9 mouse cellular contexts compared by ENCODE assay signal in genomic region chr19:24475281-24475680, GRCm38 (mm10). TPM values are rescaled to one million over a fixed set of nuclear protein-coding genes. Genes with fewer than 3 reads are reported as not detected.
DNase-seq lines count a peak whose midpoint lies in the region; ATAC-seq and TF ChIP-seq lines count a peak whose summit lies in the region.
"Had no signal": no experiment of that assay in that cellular context is flagged by ENCODE, and none has a peak within 500 bp of the region (broad histone marks: within the 10 kb centered on the region; RNA-seq: fewer than 3 reads in every experiment).

No protein-coding gene starts in this region.

- no peak for DNase-seq in forebrain, embryonic 10.5 days (ENCODE audit: extremely low spot score, low spot score)
- DNase-seq in forebrain, embryonic 11.5 days (ENCODE audit: low spot score): no peak
- DNase-seq in intestine, embryonic 14.5 days (ENCODE audit: low spot score): no peak
- no peak for DNase-seq in G1E (ENCODE audit: low spot score)
- DNase-seq in frontal cortex, postnatal 10 days (ENCODE audit: low spot score in 2 of 2): no peak
- DNase-seq: gastrocnemius, postnatal 25 days had no signal

- peaks cover 33% of the 10 kb centered on the region for H3K4me1 ChIP-seq in forebrain, embryonic 10.5 days
- peaks cover 2% of the 10 kb centered on the region; the same call in 1 of the 2 replicates for H3K4me1 ChIP-seq in forebrain, embryonic 11.5 days (replicated peaks; ENCODE audit: control insufficient read depth, insufficient read depth, low read length)
- peaks cover 17% of the 10 kb centered on the region; the same call in 1 of the 2 replicates for H3K4me1 ChIP-seq in intestine, embryonic 14.5 days (replicated peaks; ENCODE audit: control insufficient read depth, insufficient read depth, low read length)
- H3K4me1 ChIP-seq in intestine, embryonic 15.5 days (replicated peaks): 0 out of 2 replicates have a peak, but pooled peaks cover 5% of the 10 kb centered on the region
- H3K4me1 ChIP-seq in G1E (ENCODE audit: insufficient read depth, low read depth, low read length): peaks cover 48% of the 10 kb centered on the region
- peaks cover 29% of the 10 kb centered on the region for H3K4me1 ChIP-seq in liver, embryonic 12.5 days

- no peaks in the 10 kb centered on the region for H3K9me3 ChIP-seq in forebrain, embryonic 10.5 days
- H3K9me3 ChIP-seq in forebrain, embryonic 11.5 days (ENCODE audit: control insufficient read depth, low read length): no peaks in the 10 kb centered on the region
- H3K9me3 ChIP-seq in intestine, embryonic 14.5 days (ENCODE audit: control insufficient read depth, low read length): no peaks in the 10 kb centered on the region
- H3K9me3 ChIP-seq in intestine, embryonic 15.5 days: no peaks in the 10 kb centered on the region
- H3K9me3 ChIP-seq in G1E (replicated peaks): no peaks in the 10 kb centered on the region
- no peaks in the 10 kb centered on the region for H3K9me3 ChIP-seq in liver, embryonic 12.5 days (replicated peaks)

- TF ChIP-seq CTCF in G1E (IDR thresholded peaks at IDR 0.05; ENCODE audit: low read depth, low read length): no peak

- peak overlapping the region; percentile 89; the same call in 1 of the 2 replicates for H3K4me3 ChIP-seq in forebrain, embryonic 10.5 days
- H3K4me3 ChIP-seq in forebrain, embryonic 11.5 days (ENCODE audit: low read depth, low read length): no peak overlapping the region
- no peak overlapping the region for H3K4me3 ChIP-seq in intestine, embryonic 14.5 days (ENCODE audit: low read depth, low read length)
- H3K4me3 ChIP-seq in intestine, embryonic 15.5 days (replicated peaks): no peak overlapping the region
- H3K4me3 ChIP-seq in G1E (ENCODE audit: low read depth, low read length): peak overlapping the region; percentile 14; the same call in 1 of the 2 replicates
- H3K4me3 ChIP-seq in liver, embryonic 12.5 days: peak overlapping the region; percentile 37; the same call in 1 of the 2 replicates

- no peaks in the 10 kb centered on the region for H3K27me3 ChIP-seq in forebrain, embryonic 10.5 days (ENCODE audit: poor library complexity, severe bottlenecking)
- no peaks in the 10 kb centered on the region for H3K27me3 ChIP-seq in forebrain, embryonic 11.5 days (ENCODE audit: control insufficient read depth, insufficient read depth, low read length)
- no peaks in the 10 kb centered on the region for H3K27me3 ChIP-seq in intestine, embryonic 14.5 days (replicated peaks; ENCODE audit: control insufficient read depth, insufficient read depth, low read length)
- no peaks in the 10 kb centered on the region for H3K27me3 ChIP-seq in intestine, embryonic 15.5 days (replicated peaks)
- no peaks in the 10 kb centered on the region for H3K27me3 ChIP-seq in G1E (ENCODE audit: insufficient read depth, low read length)
- H3K27me3 ChIP-seq in liver, embryonic 12.5 days (replicated peaks): no peaks in the 10 kb centered on the region

- H3K27ac ChIP-seq in forebrain, embryonic 10.5 days: no peak overlapping the region
- no peak overlapping the region for H3K27ac ChIP-seq in forebrain, embryonic 11.5 days (ENCODE audit: low read depth, low read length)
- H3K27ac ChIP-seq in intestine, embryonic 14.5 days (ENCODE audit: low read depth): no peak overlapping the region
- H3K27ac ChIP-seq in intestine, embryonic 15.5 days: no peak overlapping the region
- no peak overlapping the region for H3K27ac ChIP-seq in liver, embryonic 12.5 days

- WGBS in forebrain, embryonic 10.5 days: 88% methylated on average over 6 of the region's 6 CpGs
- WGBS in forebrain, embryonic 11.5 days: 90% methylated on average over 6 of the region's 6 CpGs
- WGBS in intestine, embryonic 14.5 days: 73% methylated on average over 6 of the region's 6 CpGs
- WGBS in intestine, embryonic 15.5 days: 81% methylated on average over 6 of the region's 6 CpGs
- WGBS in liver, embryonic 12.5 days (ENCODE audit: insufficient replicate concordance): 64% methylated on average over 6 of the region's 6 CpGs

- H3K9ac ChIP-seq in forebrain, embryonic 11.5 days (ENCODE audit: low read length): no peak overlapping the region
- H3K9ac ChIP-seq in intestine, embryonic 14.5 days (ENCODE audit: low read length): no peak overlapping the region
- no peak overlapping the region for H3K9ac ChIP-seq in intestine, embryonic 15.5 days
- H3K9ac ChIP-seq in liver, embryonic 12.5 days: peak overlapping the region; percentile 42; the same call in 1 of the 2 replicates

- no peak overlapping the region for H3K4me2 ChIP-seq in forebrain, embryonic 11.5 days (ENCODE audit: low read depth, low read length, severe bottlenecking)
- H3K4me2 ChIP-seq in intestine, embryonic 14.5 days (ENCODE audit: low read length): peak overlapping the region; percentile 80; the same call in 1 of the 2 replicates
- no peak overlapping the region for H3K4me2 ChIP-seq in intestine, embryonic 15.5 days (replicated peaks)
- H3K4me2 ChIP-seq in liver, embryonic 12.5 days: peak overlapping the region; percentile 93

- H3K36me3 ChIP-seq in forebrain, embryonic 10.5 days (replicated peaks): peaks cover 6% of the 10 kb centered on the region
- H3K36me3 ChIP-seq in forebrain, embryonic 11.5 days (ENCODE audit: control insufficient read depth, insufficient read depth, low read length): no peaks in the 10 kb centered on the region; the same call in 1 of the 2 replicates
- H3K36me3 ChIP-seq in intestine, embryonic 14.5 days (ENCODE audit: control insufficient read depth, insufficient read depth, low read length): 0 out of 2 replicates have a peak, but pooled peaks cover 3% of the 10 kb centered on the region
- no peaks in the 10 kb centered on the region for H3K36me3 ChIP-seq in intestine, embryonic 15.5 days
- peaks cover 56% of the 10 kb centered on the region for H3K36me3 ChIP-seq in G1E (replicated peaks)
- peaks cover 15% of the 10 kb centered on the region for H3K36me3 ChIP-seq in liver, embryonic 12.5 days

- ATAC-seq in forebrain, embryonic 11.5 days (replicated peaks; ENCODE audit: low FRiP score): no peak
- ATAC-seq in intestine, embryonic 14.5 days (replicated peaks; ENCODE audit: low FRiP score, low TSS enrichment, low read depth): no peak
- ATAC-seq in intestine, embryonic 15.5 days: no peak
- no peak for ATAC-seq in G1E (ENCODE audit: extremely low read depth, insufficient number of reproducible peaks, low FRiP score, poor library complexity, severe bottlenecking)
- no peak for ATAC-seq in liver, embryonic 12.5 days
- no peak for ATAC-seq in CD4-positive, CD25-positive, alpha-beta regulatory T cell, adult 4 months

RNA-seq across cellular contexts. Expression of gene Fam122a, which starts 1.9 kb away (rescaled TPM):
- 48.8 and 49.2 TPM in 2 replicates for polyA plus RNA-seq in forebrain, embryonic 10.5 days (2016; fragmentation: Nextera tagmentation; extraction: Ambion mirVana)
- 47.4 and 58.6 TPM in 2 replicates for polyA plus RNA-seq in forebrain, embryonic 11.5 days (2014; fragmentation: Nextera tagmentation; extraction: Ambion mirVana)
- polyA plus RNA-seq in intestine, embryonic 14.5 days (2014; fragmentation: Nextera tagmentation; extraction: Ambion mirVana): 43.6 and 48.9 TPM in 2 replicates
- polyA plus RNA-seq in intestine, embryonic 15.5 days (2015; fragmentation: Nextera tagmentation; extraction: Ambion mirVana): 44.5 and 50.0 TPM in 2 replicates
- total RNA-seq in G1E (2014; fragmentation: Nextera tagmentation) (44.8 and 68.7 TPM in 2 replicates), G1E (2017) (5.0 and 5.2 TPM in 2 replicates)
- polyA plus RNA-seq in G1E (2012): 14.2 and 18.9 TPM in 2 replicates
- 45.1 and 47.6 TPM in 2 replicates for polyA plus RNA-seq in liver, embryonic 12.5 days (2016; fragmentation: Nextera tagmentation; extraction: Ambion mirVana)
- 1 to 10 TPM; 1.1 to 5.5 TPM for polyA plus RNA-seq in CD4-positive, CD25-positive, alpha-beta regulatory T cell, adult 4 months (2017; shearing (Covaris generic))

Comparison
In these comparisons a context has a peak if more than half of its experiments do, and no peak if none do; other contexts are left out.
1. H3K4me3 ChIP-seq: peak in forebrain, embryonic 10.5 days (single experiment), G1E (single experiment) and liver, embryonic 12.5 days (single experiment); none in forebrain, embryonic 11.5 days (single experiment), intestine, embryonic 14.5 days (single experiment) and intestine, embryonic 15.5 days (single experiment).
2. H3K4me2 ChIP-seq: peak in intestine, embryonic 14.5 days (single experiment) and liver, embryonic 12.5 days (single experiment); none in forebrain, embryonic 11.5 days (single experiment) and intestine, embryonic 15.5 days (single experiment).